8 mouse cellular contexts compared by ENCODE assay signal in genomic region chr5:21373180-21373518, GRCm38 (mm10). TPM values are rescaled to one million over a fixed set of nuclear protein-coding genes. Genes with fewer than 3 reads are reported as not detected.
DNase-seq lines count a peak whose midpoint lies in the region; ATAC-seq and TF ChIP-seq lines count a peak whose summit lies in the region.

No protein-coding gene starts in this region.

- no peaks in the 10 kb centered on the region for H3K4me1 ChIP-seq in kidney, adult 2 months (ENCODE audit: control insufficient read depth, insufficient read depth, low read length)
- no peaks in the 10 kb centered on the region for H3K4me1 ChIP-seq in brown adipose tissue, adult 24 weeks (ENCODE audit: control insufficient read depth, insufficient read depth, insufficient read length, low read length)
- peaks cover 8% of the 10 kb centered on the region; the same call in 1 of the 2 replicates for H3K4me1 ChIP-seq in hindbrain, embryonic 13.5 days (replicated peaks)
- H3K4me1 ChIP-seq in midbrain, embryonic 12.5 days = peaks cover 13% of the 10 kb centered on the region; the same call in 1 of the 2 replicates
- H3K4me1 ChIP-seq in cerebellum, adult 2 months (ENCODE audit: control insufficient read depth, insufficient read depth, low read length) = no peaks in the 10 kb centered on the region

- peak overlapping the region; percentile 78 for H3K9ac ChIP-seq in hindbrain, embryonic 13.5 days
- peak overlapping the region; percentile 68 for H3K9ac ChIP-seq in midbrain, embryonic 12.5 days (replicated peaks)

- H3K27ac ChIP-seq in kidney, adult 2 months (ENCODE audit: insufficient read depth, low read depth, low read length) = no peak overlapping the region
- no peak overlapping the region for H3K27ac ChIP-seq in brown adipose tissue, adult 24 weeks (replicated peaks; ENCODE audit: low read depth, low read length)
- H3K27ac ChIP-seq in hindbrain, embryonic 13.5 days = no peak overlapping the region
- no peak overlapping the region for H3K27ac ChIP-seq in midbrain, embryonic 12.5 days (replicated peaks)
- no peak overlapping the region for H3K27ac ChIP-seq in cerebellum, adult 2 months (ENCODE audit: insufficient read depth, low read length)

- WGBS in kidney, adult 2 months = 32% methylated on average over 7 of the region's 7 CpGs
- WGBS in hindbrain, embryonic 13.5 days = 74% methylated on average over 7 of the region's 7 CpGs
- 76% methylated on average over 7 of the region's 7 CpGs for WGBS in midbrain, embryonic 12.5 days
- WGBS in cerebellum, adult 2 months = 27% methylated on average over 7 of the region's 7 CpGs

- H3K36me3 ChIP-seq in kidney, adult 2 months (ENCODE audit: control insufficient read depth, insufficient read depth, low read length) = no peaks in the 10 kb centered on the region
- no peaks in the 10 kb centered on the region for H3K36me3 ChIP-seq in hindbrain, embryonic 13.5 days
- no peaks in the 10 kb centered on the region for H3K36me3 ChIP-seq in midbrain, embryonic 12.5 days

- H3K27me3 ChIP-seq in kidney, adult 2 months (replicated peaks; ENCODE audit: control insufficient read depth, insufficient read depth, low read length) = no peaks in the 10 kb centered on the region
- H3K27me3 ChIP-seq in hindbrain, embryonic 13.5 days = 0 out of 2 replicates have a peak, but pooled peaks cover 4% of the 10 kb centered on the region
- peaks cover 12% of the 10 kb centered on the region; the same call in 1 of the 2 replicates for H3K27me3 ChIP-seq in midbrain, embryonic 12.5 days
- no peaks in the 10 kb centered on the region for H3K27me3 ChIP-seq in cerebellum, adult 2 months (ENCODE audit: control insufficient read depth, insufficient read depth, low read length)

- TF ChIP-seq CTCF in kidney, adult 2 months (conservative IDR thresholded peaks at IDR 0.05; ENCODE audit: insufficient read depth, insufficient read length, low read depth, low read length) = no peak
- no peak for TF ChIP-seq CTCF in cerebellum, adult 2 months (IDR thresholded peaks at IDR 0.05; ENCODE audit: borderline replicate concordance, insufficient read depth, low read depth, low read length)

- ATAC-seq in hindbrain, embryonic 13.5 days (ENCODE audit: low FRiP score) = no peak
- no peak for ATAC-seq in midbrain, embryonic 12.5 days (ENCODE audit: low FRiP score, low read depth)
- ATAC-seq in CD4-positive, CD25-positive, alpha-beta regulatory T cell, adult 4 months = no peak

- TF ChIP-seq POLR2A in kidney, adult 2 months (IDR thresholded peaks at IDR 0.05; ENCODE audit: low read depth, low read length) = no peak
- TF ChIP-seq POLR2A in cerebellum, adult 2 months (IDR thresholded peaks at IDR 0.05; ENCODE audit: borderline replicate concordance, insufficient read depth, low read length) = no peak

- DNase-seq in kidney, adult 2 months = no peak
- no peak for DNase-seq in kidney, adult 8-10 months
- DNase-seq in ovary, adult 18-20 months (ENCODE audit: low spot score) = no peak
- DNase-seq in cerebellum, adult 2 months = no peak

- no peaks in the 10 kb centered on the region for H3K9me3 ChIP-seq in hindbrain, embryonic 13.5 days
- no peaks in the 10 kb centered on the region for H3K9me3 ChIP-seq in midbrain, embryonic 12.5 days

- H3K4me2 ChIP-seq in hindbrain, embryonic 13.5 days = peak overlapping the region; percentile 95
- peak overlapping the region; percentile 77 for H3K4me2 ChIP-seq in midbrain, embryonic 12.5 days (replicated peaks)

- H3K4me3 ChIP-seq in kidney, adult 2 months (ENCODE audit: insufficient read depth, low read depth, low read length) = peak overlapping the region; percentile 43
- peak overlapping the region; percentile 60 for H3K4me3 ChIP-seq in brown adipose tissue, adult 24 weeks (ENCODE audit: insufficient read depth, low read depth, low read length)
- peak overlapping the region; percentile 53 for H3K4me3 ChIP-seq in hindbrain, embryonic 13.5 days
- peak overlapping the region; percentile 49 for H3K4me3 ChIP-seq in midbrain, embryonic 12.5 days
- H3K4me3 ChIP-seq in cerebellum, adult 2 months (replicated peaks; ENCODE audit: insufficient read depth, low read depth, low read length) = no peak overlapping the region

RNA-seq across cellular contexts. Expression of gene Fgl2, which starts 0.7 kb away (rescaled TPM):
- 2.9 and 3.2 TPM in 2 replicates for polyA plus RNA-seq in kidney, adult 2 months (2012; rRNA removed)
- 6.6 and 7.6 TPM in 2 replicates for polyA plus RNA-seq in brown adipose tissue, adult 24 weeks (2012; ENCODE audit: insufficient read depth, insufficient read length, missing spikeins)
- polyA plus RNA-seq in hindbrain, embryonic 13.5 days (2015; fragmentation: Nextera tagmentation; extraction: Ambion mirVana) = 4.4 and 4.6 TPM in 2 replicates
- polyA plus RNA-seq in midbrain, embryonic 12.5 days (2016; fragmentation: Nextera tagmentation; extraction: Ambion mirVana) = 1.2 and 2.2 TPM in 2 replicates
- polyA plus RNA-seq in cerebellum, adult 2 months (2012; rRNA removed) = 0.59 and 1.1 TPM in 2 replicates
- 10 to 100 TPM; 20.6 to 22.3 TPM for polyA plus RNA-seq in CD4-positive, CD25-positive, alpha-beta regulatory T cell, adult 4 months (2017; shearing (Covaris generic))

RNA-seq across cellular contexts. Expression of gene Ccdc146, which starts 51.3 kb away (rescaled TPM):
- polyA plus RNA-seq in kidney, adult 2 months (2012; rRNA removed) = not detected in 2 replicates
- polyA plus RNA-seq in brown adipose tissue, adult 24 weeks (2012; ENCODE audit: insufficient read depth, insufficient read length, missing spikeins) = not detected in 2 replicates
- 0.76 and 1.7 TPM in 2 replicates for polyA plus RNA-seq in hindbrain, embryonic 13.5 days (2015; fragmentation: Nextera tagmentation; extraction: Ambion mirVana)
- 0.29 TPM in 1 of 2 replicates, not detected in the other for polyA plus RNA-seq in midbrain, embryonic 12.5 days (2016; fragmentation: Nextera tagmentation; extraction: Ambion mirVana)
- polyA plus RNA-seq in cerebellum, adult 2 months (2012; rRNA removed) = 0.33 and 0.73 TPM in 2 replicates
- under 1 TPM; 0.29 to 0.74 TPM for polyA plus RNA-seq in CD4-positive, CD25-positive, alpha-beta regulatory T cell, adult 4 months (2017; shearing (Covaris generic))

RNA-seq across cellular contexts. Expression of gene Fam185a, which starts 51.6 kb away (rescaled TPM):
- polyA plus RNA-seq in kidney, adult 2 months (2012; rRNA removed) = 1.9 and 2.6 TPM in 2 replicates
- polyA plus RNA-seq in brown adipose tissue, adult 24 weeks (2012; ENCODE audit: insufficient read depth, insufficient read length, missing spikeins) = 7.8 and 8.3 TPM in 2 replicates
- 6.1 and 6.2 TPM in 2 replicates for polyA plus RNA-seq in hindbrain, embryonic 13.5 days (2015; fragmentation: Nextera tagmentation; extraction: Ambion mirVana)
- polyA plus RNA-seq in midbrain, embryonic 12.5 days (2016; fragmentation: Nextera tagmentation; extraction: Ambion mirVana) = 3.8 and 4.7 TPM in 2 replicates
- polyA plus RNA-seq in cerebellum, adult 2 months (2012; rRNA removed) = 7.6 and 8.0 TPM in 2 replicates
- polyA plus RNA-seq in CD4-positive, CD25-positive, alpha-beta regulatory T cell, adult 4 months (2017; shearing (Covaris generic)) = 1 to 10 TPM; 2.2 to 2.7 TPM
